Mouse (Mus musculus) embryonic fibroblast, embryonic 13.5 days (primary cell): ENCODE data around the gene Rab11b.

ENCODE experiments used
- CTCF ChIP-seq: IDR thresholded peaks from 2 replicates; pipeline ENCODE4 v1.5.1; 2011; ENCODE audit warnings: mild to moderate bottlenecking, control low read depth, low read length, moderate library complexity, borderline replicate concordance; ENCODE audit not compliant: insufficient read depth
- POLR2A ChIP-seq: IDR thresholded peaks from 2 replicates; pipeline ENCODE4 v1.6.1; 2011; ENCODE audit warnings: low read depth, mild to moderate bottlenecking, control low read depth, low read length, moderate library complexity

DNA sequence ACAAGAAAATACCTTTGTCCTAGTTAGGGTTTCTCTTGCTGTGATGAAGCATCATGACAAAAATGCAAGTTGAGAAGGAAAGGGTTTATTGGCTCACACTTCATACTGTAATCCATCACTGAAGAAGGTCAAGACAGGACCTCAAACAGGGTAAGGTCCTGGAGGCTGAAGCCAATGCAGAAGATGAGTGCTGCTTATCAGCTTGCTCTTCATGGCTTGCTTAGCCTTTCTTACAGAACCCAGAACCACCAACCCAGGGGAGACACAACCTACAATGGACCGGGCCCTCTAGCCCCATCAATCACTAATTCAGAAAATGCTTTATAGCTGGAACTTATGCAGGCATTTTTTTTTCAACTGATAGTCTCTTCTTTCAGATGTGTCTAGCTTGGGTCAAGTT is 17.9 kb downstream of the Rab11b start:
- TF ChIP-seq CTCF = no peak
- TF ChIP-seq POLR2A = no peak
